Mouse (Mus musculus) liver, embryonic 15.5 days (tissue): Measurements from ENCODE around the gene Cep135. TPM values are rescaled to one million over a fixed set of nuclear protein-coding genes. Genes with fewer than 3 reads are reported as not detected.

Experiments
- ATAC-seq: fragments of 200-750 bp; cut with Nextera tagmentation; 2 replicates; pipeline ENCODE4 v1.8.0; 2017; ENCODE audit warnings: moderate number of reproducible peaks, mild to moderate bottlenecking, moderate library complexity; ENCODE audit not compliant: insufficient read depth
- H3K27ac ChIP-seq: fragments of 300-500 bp; sonication (generic); replicated peaks from 2 replicates; pipeline ENCODE4 v1.5.1; 2015; ENCODE audit warnings: mild to moderate bottlenecking, inconsistent platforms
- H3K27me3 ChIP-seq: fragments of 300-500 bp; sonication (generic); 2 replicates; pipeline ENCODE4 v1.6.1; 2015; ENCODE audit warnings: mild to moderate bottlenecking, inconsistent platforms
- H3K36me3 ChIP-seq: fragments of 300-500 bp; sonication (generic); replicated peaks from 2 replicates; pipeline ENCODE4 v1.6.1; 2015; ENCODE audit warnings: moderate library complexity, mild to moderate bottlenecking, inconsistent platforms
- H3K4me1 ChIP-seq: fragments of 300-500 bp; sonication (generic); replicated peaks from 2 replicates; pipeline ENCODE4 v1.6.1; 2015; ENCODE audit warnings: inconsistent platforms
- H3K4me2 ChIP-seq: fragments of 300-500 bp; sonication (generic); 2 replicates; pipeline ENCODE4 v1.6.1; 2015; ENCODE audit warnings: moderate library complexity, mild to moderate bottlenecking, inconsistent platforms
- H3K4me3 ChIP-seq: fragments of 300-500 bp; sonication (generic); replicated peaks from 2 replicates; pipeline ENCODE4 v1.5.1; 2015; ENCODE audit warnings: mild to moderate bottlenecking, inconsistent platforms
- H3K9ac ChIP-seq: fragments of 300-500 bp; sonication (generic); 2 replicates; pipeline ENCODE4 v1.6.1; 2015; ENCODE audit warnings: moderate library complexity, mild to moderate bottlenecking, inconsistent platforms
- H3K9me3 ChIP-seq: fragments of 300-500 bp; sonication (generic); replicated peaks from 2 replicates; pipeline ENCODE4 v1.6.1; 2016; ENCODE audit warnings: inconsistent platforms
- WGBS: fragments of 180-500 bp; shearing (Covaris S2); methylation state at CpG from one replicate; pipeline ENCODE4 v1.1.7; 2015; ENCODE audit warnings: mixed read lengths; ENCODE audit not compliant: insufficient replicate concordance; 5-methylcytosine and 5-hydroxymethylcytosine counted together
- polyA plus RNA-seq: library from polyadenylated mRNA; unstranded; fragments of >200 nt; fragmentation: Nextera tagmentation; extraction: Ambion mirVana; gene quantifications from 2 replicates; pipeline ENCODE4 v1.2.1, GENCODE M21; 2015

Gene Cep135
- polyA plus RNA-seq = 3.9 and 4.1 TPM in 2 replicates

GRCm38 (mm10) chr5:76588551-76589283 is at the start of gene Cep135:
Gene Cep135 (plus strand): TSS chr5:76588698.
- WGBS = under 1% methylated on average over 92 of the region's 92 CpGs
- H3K27me3 ChIP-seq = no peaks in the 10 kb centered on the region
- peaks cover 18% of the 10 kb centered on the region for H3K4me1 ChIP-seq
- peaks cover 17% of the 10 kb centered on the region for H3K36me3 ChIP-seq
- peak within 1 kb of the TSS; percentile 91 for H3K27ac ChIP-seq
- H3K9ac ChIP-seq = peak within 1 kb of the TSS; percentile 90
- peak; percentile 99 for ATAC-seq
- no peaks in the 10 kb centered on the region for H3K9me3 ChIP-seq
- peak within 1 kb of the TSS; percentile 81 for H3K4me2 ChIP-seq
- peak within 1 kb of the TSS; percentile 98 for H3K4me3 ChIP-seq

- WGBS = 78% methylated on average over 8 of the region's 8 CpGs
Measured at GRCm38 (mm10) chr5:76540181-76540580, 48.3 kb upstream of the Cep135 start.

GRCm38 (mm10) chr5:76540842-76541241 is 47.7 kb upstream of the Cep135 start:
- Histone ChIP-seq H3K27ac (no peak overlapping the region), H3K4me1 (no peaks in the 10 kb centered on the region), H3K9ac (no peak overlapping the region), H3K36me3 (peaks cover 76% of the 10 kb centered on the region), H3K27me3 (no peaks in the 10 kb centered on the region), H3K4me3 (no peak overlapping the region), H3K4me2 (no peak overlapping the region), H3K9me3 (no peaks in the 10 kb centered on the region)
- ATAC-seq = no peak

More at GRCm38 (mm10) chr5:76540181-76540580, 48.3 kb upstream of the Cep135 start:
- Histone ChIP-seq H3K4me3 (no peak overlapping the region), H3K27me3 (no peaks in the 10 kb centered on the region), H3K27ac (no peak overlapping the region), H3K36me3 (peaks cover 76% of the 10 kb centered on the region), H3K4me2 (no peak overlapping the region), H3K9me3 (no peaks in the 10 kb centered on the region), H3K9ac (no peak overlapping the region), H3K4me1 (no peaks in the 10 kb centered on the region)
- no peak for ATAC-seq

GRCm38 (mm10) chr5:76543200-76543599 is 45.3 kb upstream of the Cep135 start:
- no peak overlapping the region for H3K9ac ChIP-seq
- H3K4me1 ChIP-seq = no peaks in the 10 kb centered on the region
- peaks cover 60% of the 10 kb centered on the region for H3K36me3 ChIP-seq
- no peak overlapping the region for H3K27ac ChIP-seq
- ATAC-seq = no peak
- 80% methylated on average over 8 of the region's 8 CpGs for whole genome bisulfite sequencing
- no peak overlapping the region for H3K4me3 ChIP-seq
- H3K9me3 ChIP-seq = no peaks in the 10 kb centered on the region
- no peaks in the 10 kb centered on the region for H3K27me3 ChIP-seq
- no peak overlapping the region for H3K4me2 ChIP-seq

- Histone ChIP-seq H3K27me3 (no peaks in the 10 kb centered on the region), H3K4me3 (no peak overlapping the region), H3K27ac (no peak overlapping the region), H3K4me1 (no peaks in the 10 kb centered on the region), H3K9me3 (no peaks in the 10 kb centered on the region), H3K9ac (no peak overlapping the region), H3K4me2 (no peak overlapping the region), H3K36me3 (peaks cover 30% of the 10 kb centered on the region)
- ATAC-seq = no peak
- 35% methylated on average over 8 of the region's 8 CpGs for WGBS
Measured at GRCm38 (mm10) chr5:76550426-76550825, 38.1 kb upstream of the Cep135 start.

GRCm38 (mm10) chr5:76565321-76565720 is 23.2 kb upstream of the Cep135 start:
- H3K9ac ChIP-seq = no peak overlapping the region
- H3K9me3 ChIP-seq = no peaks in the 10 kb centered on the region
- H3K36me3 ChIP-seq = peaks cover 55% of the 10 kb centered on the region
- 19% methylated on average over 3 of the region's 3 CpGs for WGBS
- no peaks in the 10 kb centered on the region for H3K27me3 ChIP-seq
- ATAC-seq = no peak
- H3K27ac ChIP-seq = no peak overlapping the region
- no peaks in the 10 kb centered on the region for H3K4me1 ChIP-seq
- H3K4me2 ChIP-seq = no peak overlapping the region
- H3K4me3 ChIP-seq = no peak overlapping the region

DNA sequence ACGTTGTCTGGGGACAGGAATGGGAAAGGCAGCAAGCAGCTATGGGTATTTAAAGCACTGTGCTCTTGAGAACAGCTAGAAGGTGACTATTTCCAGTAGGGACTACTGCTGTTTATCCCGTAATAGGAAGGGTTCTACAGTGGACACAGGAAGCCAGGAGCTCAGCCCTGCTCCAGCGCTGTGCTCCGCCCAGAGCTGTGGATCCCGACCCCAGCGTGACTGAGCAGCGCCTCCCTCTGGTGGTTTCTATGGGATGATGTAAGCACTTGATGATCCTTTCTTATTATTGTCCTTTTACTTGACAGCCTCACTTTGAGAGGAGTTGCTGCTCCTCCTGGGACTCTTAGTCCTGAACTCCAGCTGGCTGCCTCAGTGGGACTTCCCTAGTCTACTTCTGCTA is 14.2 kb upstream of the Cep135 start:
- no peaks in the 10 kb centered on the region for H3K27me3 ChIP-seq
- H3K4me2 ChIP-seq = no peak overlapping the region
- H3K9ac ChIP-seq = no peak overlapping the region
- H3K4me3 ChIP-seq = no peak overlapping the region
- ATAC-seq = no peak
- no peak overlapping the region for H3K27ac ChIP-seq
- no peaks in the 10 kb centered on the region for H3K9me3 ChIP-seq
- H3K4me1 ChIP-seq = no peaks in the 10 kb centered on the region
- peaks cover 24% of the 10 kb centered on the region for H3K36me3 ChIP-seq
- WGBS = 61% methylated on average over 7 of the region's 7 CpGs

DNA sequence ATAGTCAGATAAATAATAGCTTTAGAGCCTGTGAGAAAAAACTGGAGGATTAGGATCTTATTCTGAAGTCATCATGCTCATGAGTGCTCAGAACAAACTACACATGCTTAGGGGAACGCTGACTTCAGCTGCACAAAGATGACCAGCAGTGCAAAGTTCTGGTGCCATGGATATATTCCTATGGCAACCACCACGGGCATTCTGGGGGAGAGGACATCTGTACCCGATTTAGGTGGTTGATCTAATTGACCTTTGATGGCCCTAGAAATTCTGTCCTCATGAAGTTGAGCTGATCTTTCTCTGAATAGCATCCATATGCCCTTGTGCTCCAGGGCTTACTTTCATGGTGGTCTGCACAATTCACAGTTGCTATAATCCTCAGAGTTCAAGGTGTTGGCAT is 11.5 kb upstream of the Cep135 start:
- no peaks in the 10 kb centered on the region for H3K9me3 ChIP-seq
- H3K27me3 ChIP-seq = no peaks in the 10 kb centered on the region
- H3K4me2 ChIP-seq = no peak overlapping the region
- H3K4me1 ChIP-seq = no peaks in the 10 kb centered on the region
- ATAC-seq = no peak
- 61% methylated on average over 3 of the region's 3 CpGs for WGBS
- H3K9ac ChIP-seq = no peak overlapping the region
- no peak overlapping the region for H3K4me3 ChIP-seq
- no peaks in the 10 kb centered on the region for H3K36me3 ChIP-seq
- H3K27ac ChIP-seq = no peak overlapping the region

GRCm38 (mm10) chr5:76585378-76585777 is 3.1 kb upstream of the Cep135 start:
- WGBS = 63% methylated on average over 2 of the region's 2 CpGs
- no peak overlapping the region for H3K4me3 ChIP-seq

GRCm38 (mm10) chr5:76589311-76589710 is 813 bp downstream of the Cep135 start:
- Histone ChIP-seq H3K27ac (peak overlapping the region; percentile 91), H3K4me1 (peaks cover 18% of the 10 kb centered on the region), H3K9me3 (no peaks in the 10 kb centered on the region), H3K27me3 (no peaks in the 10 kb centered on the region), H3K36me3 (peaks cover 23% of the 10 kb centered on the region), H3K4me3 (peak overlapping the region; percentile 98), H3K4me2 (peak overlapping the region; percentile 81), H3K9ac (peak overlapping the region; percentile 90)
- ATAC-seq = no peak
- WGBS = 10% methylated on average over 7 of the region's 7 CpGs

More at GRCm38 (mm10) chr5:76585378-76585777, 3.1 kb upstream of the Cep135 start:
- Histone ChIP-seq H3K9me3 (no peaks in the 10 kb centered on the region), H3K36me3 (no peaks in the 10 kb centered on the region), H3K4me2 (no peak overlapping the region), H3K27me3 (no peaks in the 10 kb centered on the region), H3K27ac (no peak overlapping the region), H3K9ac (no peak overlapping the region), H3K4me1 (peaks cover 14% of the 10 kb centered on the region)
- ATAC-seq = no peak

- Histone ChIP-seq H3K4me3 (peak overlapping the region; percentile 98), H3K27ac (no peak overlapping the region), H3K9me3 (no peaks in the 10 kb centered on the region), H3K27me3 (no peaks in the 10 kb centered on the region), H3K9ac (no peak overlapping the region), H3K36me3 (peaks cover 30% of the 10 kb centered on the region), H3K4me2 (peak overlapping the region; percentile 81), H3K4me1 (peaks cover 18% of the 10 kb centered on the region)
- WGBS = 83% methylated on average over 2 of the region's 2 CpGs
- no peak for ATAC-seq
Measured at GRCm38 (mm10) chr5:76590009-76590408, 1.5 kb downstream of the Cep135 start.

- no peaks in the 10 kb centered on the region for H3K27me3 ChIP-seq
- no peaks in the 10 kb centered on the region for H3K9me3 ChIP-seq
- peaks cover 48% of the 10 kb centered on the region for H3K36me3 ChIP-seq
- H3K27ac ChIP-seq = no peak overlapping the region
- no peak overlapping the region for H3K9ac ChIP-seq
- H3K4me2 ChIP-seq = no peak overlapping the region
- no peak overlapping the region for H3K4me3 ChIP-seq
- ATAC-seq = no peak
- H3K4me1 ChIP-seq = peaks cover 18% of the 10 kb centered on the region
- WGBS = 72% methylated on average over 9 of the region's 9 CpGs
Measured at GRCm38 (mm10) chr5:76591885-76592284, 3.4 kb downstream of the Cep135 start.
